ENCODE assay signal across 8 mouse cellular contexts in the genomic region with DNA sequence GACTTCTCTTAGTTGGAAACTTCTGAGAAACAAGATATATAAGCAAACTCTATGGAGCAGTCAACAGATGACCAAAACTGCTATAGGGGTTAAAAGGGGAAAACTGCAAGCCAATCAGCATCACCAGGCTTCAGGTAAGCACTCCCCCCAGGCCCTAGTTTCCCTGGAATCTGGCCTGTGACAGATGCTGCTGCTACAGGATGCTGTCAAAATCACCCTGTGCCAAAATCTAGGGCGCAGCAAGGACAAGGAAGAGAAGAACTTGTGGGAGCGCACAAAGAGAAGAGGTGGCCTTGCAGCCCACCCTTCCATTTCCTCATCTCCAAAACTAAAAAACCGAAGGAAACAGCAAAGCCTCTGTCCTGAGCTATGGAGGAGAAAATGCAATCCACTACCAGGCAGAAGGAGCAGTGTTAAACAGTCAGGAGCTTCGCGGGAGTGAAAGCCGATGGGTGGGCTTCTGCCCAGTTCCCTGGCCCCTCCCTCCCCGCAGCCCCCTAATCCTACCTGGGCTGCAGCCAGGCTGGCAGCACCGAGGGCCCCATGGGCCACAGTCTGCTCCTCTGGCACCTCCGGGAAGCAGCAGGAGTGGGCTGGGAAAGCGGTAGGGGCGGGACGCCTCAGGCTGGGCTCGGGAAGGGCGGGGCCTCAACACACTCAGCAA. TPM values are rescaled to one million over a fixed set of nuclear protein-coding genes. Genes with fewer than 3 reads are reported as not detected.
DNase-seq lines count a peak whose midpoint lies in the region; ATAC-seq and TF ChIP-seq lines count a peak whose summit lies in the region.

Hacd4 (minus strand) TSS at position 603 of the 664 bp plus-strand sequence.

- peak; percentile 92 for ATAC-seq in embryonic facial prominence, embryonic 14.5 days (ENCODE audit: low read depth)
- ATAC-seq in heart, embryonic 14.5 days (ENCODE audit: insufficient number of reproducible peaks, insufficient read depth, low FRiP score, low read depth) = peak; percentile 80
- ATAC-seq in kidney, postnatal 0 days (replicated peaks; ENCODE audit: low FRiP score, low read depth) = peak; percentile 94

- no peak for TF ChIP-seq EP300 in ES-Bruce4 (IDR thresholded peaks at IDR 0.05; ENCODE audit: insufficient read depth, low read depth, low read length)

- no peaks in the 10 kb centered on the region for H3K9me3 ChIP-seq in ES-Bruce4 (replicated peaks; ENCODE audit: control insufficient read depth, insufficient read depth, low read length, poor library complexity, severe bottlenecking)
- H3K9me3 ChIP-seq in embryonic facial prominence, embryonic 14.5 days (ENCODE audit: control insufficient read depth, low read length) = no peaks in the 10 kb centered on the region
- no peaks in the 10 kb centered on the region for H3K9me3 ChIP-seq in heart, embryonic 14.5 days (ENCODE audit: control insufficient read depth, low read length)
- H3K9me3 ChIP-seq in kidney, postnatal 0 days (replicated peaks; ENCODE audit: low read length) = no peaks in the 10 kb centered on the region

- peak within 1 kb of the TSS; percentile 30; the same call in 1 of the 2 replicates for H3K9ac ChIP-seq in ES-Bruce4 (ENCODE audit: low read depth, poor library complexity, severe bottlenecking)
- H3K9ac ChIP-seq in embryonic facial prominence, embryonic 14.5 days (ENCODE audit: low read depth, low read length) = peak within 1 kb of the TSS; percentile 65
- peak within 1 kb of the TSS; percentile 67 for H3K9ac ChIP-seq in heart, embryonic 14.5 days (ENCODE audit: low read length)
- peak within 1 kb of the TSS; percentile 51 for H3K9ac ChIP-seq in kidney, postnatal 0 days (ENCODE audit: low read depth, low read length)

- no peaks in the 10 kb centered on the region for H3K36me3 ChIP-seq in ES-Bruce4 (ENCODE audit: control insufficient read depth, insufficient read depth, low read length, poor library complexity, severe bottlenecking)
- H3K36me3 ChIP-seq in embryonic facial prominence, embryonic 14.5 days (ENCODE audit: control insufficient read depth, insufficient read depth, low read length) = no peaks in the 10 kb centered on the region
- no peaks in the 10 kb centered on the region for H3K36me3 ChIP-seq in heart, embryonic 14.5 days (ENCODE audit: control insufficient read depth, insufficient read depth, low read length)
- no peaks in the 10 kb centered on the region for H3K36me3 ChIP-seq in kidney, postnatal 0 days (ENCODE audit: insufficient read depth, low read length)

- TF ChIP-seq CTCF in ES-Bruce4 (IDR thresholded peaks at IDR 0.05; ENCODE audit: low read depth, low read length) = no peak
- TF ChIP-seq CTCF in kidney, postnatal 0 days (IDR thresholded peaks at IDR 0.05; ENCODE audit: low read depth) = no peak

- TF ChIP-seq POLR2A in ES-Bruce4 (IDR thresholded peaks at IDR 0.05; ENCODE audit: insufficient read depth, low read length) = no peak

- H3K4me1 ChIP-seq in ES-Bruce4 (ENCODE audit: control insufficient read depth, insufficient read depth, low read length) = no peaks in the 10 kb centered on the region
- peaks cover 24% of the 10 kb centered on the region for H3K4me1 ChIP-seq in embryonic facial prominence, embryonic 14.5 days (ENCODE audit: control insufficient read depth, insufficient read depth, low read length)
- peaks cover 6 to 17% of the 10 kb centered on the region in 2 experiments; a peak in 2 of 4 replicates for H3K4me1 ChIP-seq in heart, embryonic 14.5 days (ENCODE audit: control insufficient read depth in 2 of 2, insufficient read depth in 2 of 2, low read length in 2 of 2)
- 0 out of 2 replicates have a peak, but pooled peaks cover 2% of the 10 kb centered on the region for H3K4me1 ChIP-seq in kidney, postnatal 0 days (replicated peaks; ENCODE audit: insufficient read depth, low read length)

- peak within 1 kb of the TSS; percentile 39 for H3K4me3 ChIP-seq in ES-Bruce4 (ENCODE audit: low read depth, low read length)
- H3K4me3 ChIP-seq in embryonic facial prominence, embryonic 14.5 days (ENCODE audit: low read depth, low read length) = peak within 1 kb of the TSS; percentile 44
- H3K4me3 ChIP-seq in heart, embryonic 14.5 days (ENCODE audit: control insufficient read depth in 1 of 2, insufficient read depth in 1 of 2, low read depth in 1 of 2, low read length in 2 of 2) = peak within 1 kb of the TSS; percentile 46 to 48
- H3K4me3 ChIP-seq in kidney, postnatal 0 days (replicated peaks; ENCODE audit: low read depth, low read length) = peak within 1 kb of the TSS; percentile 35

- peak; percentile 64 for DNase-seq in adrenal gland, adult 8-10 months
- DNase-seq in embryonic facial prominence, embryonic 14.5 days (ENCODE audit: low spot score) = peak; percentile 70
- peak; percentile 82 for DNase-seq in kidney, postnatal 0 days (ENCODE audit: low spot score)
- peak; percentile 68 for DNase-seq in lung, postnatal 25 days (ENCODE audit: low spot score)
- peak; percentile 48 for DNase-seq in retina, embryonic 14.5 days (ENCODE audit: low spot score)
- no peak for DNase-seq in layer of hippocampus, adult 9-11 months

- H3K27ac ChIP-seq in ES-Bruce4 (ENCODE audit: insufficient read depth, low read length) = no peak within 1 kb of the TSS
- H3K27ac ChIP-seq in embryonic facial prominence, embryonic 14.5 days (replicated peaks; ENCODE audit: low read depth, low read length) = peak within 1 kb of the TSS; percentile 61
- 0 out of 4 replicates have a peak within 1 kb of the TSS, but pooled peaks of 1 of the 2 experiments have one; percentile 2 for H3K27ac ChIP-seq in heart, embryonic 14.5 days (replicated peaks in 1 of 2; ENCODE audit: control insufficient read depth in 1 of 2, insufficient read depth in 1 of 2, low read depth in 2 of 2, low read length in 2 of 2)
- peak within 1 kb of the TSS; percentile 70 for H3K27ac ChIP-seq in kidney, postnatal 0 days

- peak within 1 kb of the TSS; percentile 79 for H3K4me2 ChIP-seq in embryonic facial prominence, embryonic 14.5 days (ENCODE audit: low read depth, low read length)
- peak within 1 kb of the TSS; percentile 71 for H3K4me2 ChIP-seq in heart, embryonic 14.5 days (ENCODE audit: low read length)
- peak within 1 kb of the TSS; percentile 69 for H3K4me2 ChIP-seq in kidney, postnatal 0 days (ENCODE audit: low read length)

- no peaks in the 10 kb centered on the region for H3K27me3 ChIP-seq in ES-Bruce4 (ENCODE audit: control insufficient read depth, insufficient read depth, low read length, poor library complexity, severe bottlenecking)
- H3K27me3 ChIP-seq in embryonic facial prominence, embryonic 14.5 days (replicated peaks; ENCODE audit: control insufficient read depth, insufficient read depth, low read length) = no peaks in the 10 kb centered on the region
- no peaks in the 10 kb centered on the region for H3K27me3 ChIP-seq in heart, embryonic 14.5 days (ENCODE audit: control insufficient read depth, insufficient read depth, low read length)
- H3K27me3 ChIP-seq in kidney, postnatal 0 days (ENCODE audit: insufficient read depth, low read length) = no peaks in the 10 kb centered on the region

- WGBS in embryonic facial prominence, embryonic 14.5 days = 4% methylated on average over 13 of the region's 14 CpGs
- WGBS in heart, embryonic 14.5 days = 4% methylated on average over 13 of the region's 14 CpGs
- 9% methylated on average over 14 of the region's 14 CpGs for WGBS in kidney, postnatal 0 days

RNA-seq across cellular contexts. Expression of gene Hacd4, which starts in this region (rescaled TPM):
- 2.3 and 3.0 TPM in 2 replicates for polyA plus RNA-seq in ES-Bruce4 (2011; ENCODE audit: insufficient read depth, insufficient read length, low read depth, missing spikeins)
- total RNA-seq in adrenal gland, adult 8-10 months (2022) = 1 to 10 TPM; 3.3 to 6.9 (median 5.0) TPM
- 11.8 and 12.6 TPM in 2 replicates for polyA plus RNA-seq in embryonic facial prominence, embryonic 14.5 days (2014; fragmentation: Nextera tagmentation; extraction: Ambion mirVana)
- 9.7 and 12.3 TPM in 2 replicates for polyA plus RNA-seq in heart, embryonic 14.5 days (2014; fragmentation: Nextera tagmentation; extraction: Ambion mirVana)
- 33.5 and 37.0 TPM in 2 replicates for polyA plus RNA-seq in kidney, postnatal 0 days (2015; fragmentation: Nextera tagmentation; extraction: Ambion mirVana)
